Mouse (Mus musculus): ENCODE data around the gene Ndnf.

The Ndnf gene

DNA sequence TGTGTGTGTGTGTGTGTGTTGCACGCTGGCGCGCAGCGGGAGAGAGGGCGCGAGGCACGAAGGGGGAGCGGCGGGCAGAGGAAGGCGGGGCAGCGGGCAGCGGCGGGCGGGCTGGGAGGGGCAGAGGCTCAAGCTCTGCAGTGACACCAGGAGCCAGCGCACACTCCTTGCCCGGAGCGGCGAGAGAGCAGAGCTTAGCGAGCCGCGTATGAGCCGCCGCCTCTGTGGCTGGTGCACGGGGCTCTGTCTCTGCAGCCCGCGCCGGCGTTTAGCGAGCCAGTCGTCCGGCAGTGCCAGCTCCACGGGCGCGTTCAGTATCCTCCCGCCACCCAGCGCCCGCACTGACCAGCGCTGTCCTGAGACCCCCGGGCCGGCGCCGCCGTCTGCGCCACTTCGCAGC lies at the start of gene Ndnf:
Ndnf (plus strand) TSS at position 140 of the 400 bp plus-strand sequence.
- DNase-seq (ENCODE audit: low spot score) = peak; percentile 77

DNA sequence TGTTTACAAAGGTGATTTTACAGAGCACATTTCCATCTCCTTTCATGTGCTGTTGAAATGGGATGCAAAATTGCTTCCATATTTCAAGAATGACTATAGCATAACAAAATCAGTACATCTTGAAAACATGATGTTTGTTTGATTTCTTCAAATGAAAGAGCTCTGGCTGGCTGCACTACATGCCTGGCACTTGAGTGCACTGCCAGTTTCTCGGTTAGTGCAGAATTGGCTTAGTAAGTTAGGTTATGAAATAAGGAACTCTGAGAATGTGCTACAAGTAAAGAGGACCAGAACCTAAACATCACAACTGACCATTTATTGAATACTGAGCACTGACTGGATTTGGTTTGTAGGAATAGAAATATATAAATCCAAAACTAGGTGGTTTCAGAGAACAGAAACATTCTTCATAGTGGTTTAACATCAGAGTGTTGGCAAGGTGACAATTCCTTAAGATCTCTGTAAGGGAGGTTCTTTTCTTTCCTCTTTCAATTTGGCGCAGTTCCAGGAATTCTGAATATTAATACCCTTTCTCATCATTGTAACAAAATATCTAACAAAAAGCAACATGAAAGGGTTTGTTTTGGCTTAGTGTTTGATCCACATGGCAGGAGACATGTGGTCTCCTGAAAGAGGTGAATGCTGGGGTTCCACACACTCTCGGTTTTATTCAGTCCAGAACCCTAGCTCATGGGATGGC lies 48.2 kb upstream of the Ndnf start:
- DNase-seq (ENCODE audit: low spot score) = peak; percentile 50

GRCm38 (mm10) chr6:65630578-65630977 lies 40.8 kb upstream of the Ndnf start:
- DNase-seq (ENCODE audit: low spot score) = no peak

DNA sequence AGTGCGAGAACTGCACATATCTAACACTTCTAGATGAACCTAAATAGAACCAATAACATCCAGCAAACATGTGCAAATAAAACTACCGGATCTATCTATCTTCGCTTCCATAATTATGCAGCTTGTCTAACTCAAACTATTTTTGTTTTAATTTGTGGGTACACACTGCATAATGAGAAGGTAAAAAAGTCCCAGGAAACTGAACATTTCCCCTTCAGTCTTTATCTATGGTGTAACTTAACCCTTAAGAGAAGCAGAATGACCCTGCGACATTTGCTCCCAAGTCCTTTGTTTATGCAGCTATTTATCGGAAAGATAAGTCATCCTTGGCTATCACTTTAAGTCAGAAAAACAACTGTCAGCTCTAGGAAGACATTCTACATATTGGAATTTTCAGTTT lies 39.2 kb upstream of the Ndnf start:
- no peak for DNase-seq (ENCODE audit: low spot score)

GRCm38 (mm10) chr6:65642431-65642830 lies 29.0 kb upstream of the Ndnf start:
- DNase-seq (ENCODE audit: low spot score) = no peak

DNA sequence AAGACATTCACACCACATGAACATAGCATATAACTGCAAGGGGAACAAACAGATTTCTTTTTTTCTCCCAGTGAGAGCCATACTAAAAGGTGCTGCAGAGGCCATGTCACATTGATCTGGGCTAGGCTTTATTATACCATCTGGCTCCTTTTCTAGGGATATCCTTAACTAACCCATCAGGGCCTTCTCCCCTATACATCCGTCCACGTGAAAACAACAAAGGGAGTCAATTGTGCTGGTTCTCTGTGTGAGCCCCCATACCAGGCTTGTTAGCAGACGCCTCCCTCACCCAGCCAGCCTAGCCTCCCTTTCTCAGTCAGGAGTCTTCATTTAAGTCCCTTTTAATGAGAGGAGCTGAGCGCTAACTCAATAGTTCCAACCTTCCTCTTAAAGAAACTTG lies 27.3 kb upstream of the Ndnf start:
- no peak for DNase-seq (ENCODE audit: low spot score)

DNA sequence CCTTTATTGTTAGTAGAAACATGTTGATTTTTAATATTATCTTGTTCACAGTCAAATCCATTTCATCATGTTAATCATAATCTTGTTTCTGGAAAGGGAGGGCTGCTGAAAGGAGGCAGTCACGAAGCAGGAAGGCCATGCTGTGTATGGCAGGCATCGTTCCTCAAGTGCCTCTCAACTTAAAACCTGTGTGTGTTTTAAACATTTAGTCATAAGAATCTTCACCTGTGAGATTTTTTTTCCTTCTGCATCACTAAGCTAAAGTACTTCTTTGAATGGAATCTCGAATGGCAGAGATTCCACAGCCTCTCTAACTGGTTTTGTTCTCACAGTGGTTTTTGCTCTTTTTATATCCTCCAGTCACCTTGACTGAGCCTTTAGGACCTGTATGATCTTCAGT lies 25.0 kb upstream of the Ndnf start:
- no peak for DNase-seq (ENCODE audit: low spot score)

- peak; percentile 19 for DNase-seq (ENCODE audit: low spot score)
Measured at GRCm38 (mm10) chr6:65647731-65648130, 23.7 kb upstream of the Ndnf start.

- DNase-seq (ENCODE audit: low spot score) = no peak
Measured at GRCm38 (mm10) chr6:65651376-65651775, 20.0 kb upstream of the Ndnf start.

GRCm38 (mm10) chr6:65661272-65661671 lies 10.1 kb upstream of the Ndnf start:
- DNase-seq (ENCODE audit: low spot score) = no peak

- no peak for DNase-seq (ENCODE audit: low spot score)
Measured at GRCm38 (mm10) chr6:65662050-65662449, 9.3 kb upstream of the Ndnf start.

GRCm38 (mm10) chr6:65663990-65664389 lies 7.4 kb upstream of the Ndnf start:
- DNase-seq (ENCODE audit: low spot score) = no peak

- DNase-seq (ENCODE audit: low spot score) = no peak
Measured at GRCm38 (mm10) chr6:65666295-65666694, 5.1 kb upstream of the Ndnf start.

DNA sequence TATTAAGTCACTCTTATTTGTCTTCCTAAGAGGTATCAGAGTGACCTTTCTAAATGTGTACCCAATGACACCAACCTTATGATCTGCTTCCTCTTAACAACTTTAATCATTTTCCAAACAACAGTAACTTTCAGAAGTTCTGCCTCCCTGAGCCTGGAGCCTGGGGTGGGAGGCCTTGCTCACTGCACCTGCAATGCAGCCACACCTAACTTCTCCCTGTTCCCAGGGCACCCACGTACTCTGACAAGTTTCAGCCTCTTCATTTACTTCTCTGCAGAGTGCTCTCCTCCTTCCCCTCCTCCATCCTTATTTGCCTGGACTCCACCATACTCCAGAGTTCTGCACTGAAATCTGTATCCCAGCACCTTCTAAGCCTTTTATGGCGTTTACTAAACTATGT lies 1.4 kb upstream of the Ndnf start:
- DNase-seq (ENCODE audit: low spot score) = no peak

DNA sequence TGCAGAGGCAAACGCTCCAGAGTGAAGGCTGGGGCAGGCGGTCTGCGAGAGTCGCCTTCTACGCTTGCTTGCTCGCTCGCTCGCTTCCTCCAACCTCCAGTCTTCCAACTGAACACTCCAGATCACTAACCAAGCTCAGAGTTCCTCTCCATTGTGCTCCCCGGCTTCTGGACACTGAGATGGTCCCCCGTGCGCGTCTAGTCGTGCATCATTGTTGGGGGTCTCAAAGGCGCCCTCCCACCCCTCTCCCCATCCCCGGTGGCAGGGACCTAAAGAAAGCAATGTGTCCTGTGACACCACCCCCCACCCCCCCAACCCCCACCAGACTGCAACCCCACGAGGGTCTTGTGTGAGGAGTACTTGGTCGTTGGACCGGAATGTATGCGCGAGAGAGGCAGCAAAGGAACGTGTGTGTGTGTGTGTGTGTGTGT lies 394 bp upstream of the Ndnf start:
- DNase-seq (ENCODE audit: low spot score) = no peak

DNA sequence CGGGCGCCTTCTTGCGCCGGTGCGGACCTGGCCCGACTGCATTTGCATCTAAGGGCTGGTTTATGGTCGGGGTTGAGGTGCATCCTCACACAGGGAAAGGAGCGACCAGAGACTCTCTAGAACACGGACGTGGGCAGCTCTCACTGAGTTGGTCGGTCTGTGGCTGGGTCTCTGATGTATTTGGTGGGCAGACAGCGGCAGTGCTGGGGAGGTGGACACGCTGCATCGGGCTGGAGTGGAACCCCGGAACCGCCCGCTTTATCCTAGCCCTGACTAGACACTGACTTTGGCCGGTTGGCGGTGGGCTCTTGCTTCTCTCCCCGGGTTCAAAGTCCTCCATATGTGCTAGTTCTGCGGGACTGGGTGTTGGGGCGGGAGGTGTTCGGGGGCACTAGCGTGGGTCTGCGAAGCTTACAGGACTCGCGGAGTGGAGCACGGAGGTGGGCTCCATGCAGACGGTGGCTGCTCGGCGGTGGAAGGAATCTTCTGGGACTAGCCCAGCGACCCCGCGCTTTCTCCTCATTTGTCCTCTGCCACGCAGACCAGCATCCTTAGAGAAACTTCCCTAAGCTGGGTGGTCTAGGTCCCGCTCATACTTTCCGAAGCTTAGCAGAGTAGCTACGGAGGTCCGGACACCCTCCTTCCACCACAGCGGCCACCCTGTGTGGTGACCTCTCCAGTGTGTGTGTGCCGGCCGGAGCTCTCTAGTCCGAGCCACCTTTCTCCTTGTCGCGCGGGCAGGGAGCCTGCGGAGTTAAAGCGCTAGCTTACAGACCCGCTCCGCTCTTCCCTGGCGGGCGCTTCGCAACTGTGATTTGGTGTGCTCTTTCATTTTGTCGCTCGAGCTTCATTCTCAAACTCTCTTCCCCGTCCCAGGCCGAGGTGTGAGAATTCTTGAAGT lies 991 bp downstream of the Ndnf start:
- peak; percentile 16 for DNase-seq (ENCODE audit: low spot score)

DNA sequence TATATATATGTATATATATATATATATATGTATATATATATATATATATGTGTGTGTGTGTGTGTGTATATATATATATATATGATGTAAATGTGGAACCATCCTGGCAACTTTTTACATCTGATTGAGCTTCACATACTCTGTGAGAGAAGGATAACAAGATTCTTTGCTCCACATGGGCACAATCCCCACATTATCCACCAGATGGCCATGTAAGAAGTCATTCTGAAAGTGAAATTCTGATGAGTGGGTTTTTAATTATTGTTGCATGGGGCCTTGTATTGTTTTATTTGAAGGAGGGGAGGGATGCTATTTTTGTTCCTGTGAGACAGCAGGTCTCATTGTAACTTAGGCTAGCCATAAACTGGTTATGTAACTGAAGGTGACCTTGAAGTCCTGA lies 22.5 kb downstream of the Ndnf start:
- no peak for DNase-seq (ENCODE audit: low spot score)

GRCm38 (mm10) chr6:65720676-65721075 lies 49.3 kb downstream of the Ndnf start:
- DNase-seq (ENCODE audit: low spot score) = no peak

DNA sequence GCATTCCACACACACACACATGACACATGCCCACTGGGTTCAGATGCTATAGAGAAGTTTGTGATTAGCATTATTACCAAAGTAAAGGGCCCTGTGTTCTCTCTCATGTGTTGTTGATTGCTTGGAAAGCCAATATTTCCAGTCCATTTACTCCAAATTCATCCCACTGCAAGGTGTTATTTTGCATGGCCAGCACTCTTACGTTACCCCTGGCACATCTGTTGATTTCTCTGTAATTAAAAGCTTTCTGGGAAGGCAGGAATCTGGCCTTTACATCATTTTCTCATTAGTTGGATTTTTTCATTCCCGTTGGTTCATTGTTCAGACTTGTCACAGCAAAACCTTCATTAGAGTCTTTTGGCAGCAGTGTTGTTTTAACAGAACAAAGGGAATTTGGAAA lies 54.3 kb downstream of the Ndnf start:
- DNase-seq (ENCODE audit: low spot score) = no peak

GRCm38 (mm10) chr6:65728261-65728660 lies 56.9 kb downstream of the Ndnf start:
- no peak for DNase-seq (ENCODE audit: low spot score)

GRCm38 (mm10) chr6:65739442-65739841 lies 68.1 kb downstream of the Ndnf start:
- no peak for DNase-seq (ENCODE audit: low spot score)

GRCm38 (mm10) chr6:65743144-65743870 lies 71.9 kb downstream of the Ndnf start:
- DNase-seq (ENCODE audit: low spot score) = no peak

DNA sequence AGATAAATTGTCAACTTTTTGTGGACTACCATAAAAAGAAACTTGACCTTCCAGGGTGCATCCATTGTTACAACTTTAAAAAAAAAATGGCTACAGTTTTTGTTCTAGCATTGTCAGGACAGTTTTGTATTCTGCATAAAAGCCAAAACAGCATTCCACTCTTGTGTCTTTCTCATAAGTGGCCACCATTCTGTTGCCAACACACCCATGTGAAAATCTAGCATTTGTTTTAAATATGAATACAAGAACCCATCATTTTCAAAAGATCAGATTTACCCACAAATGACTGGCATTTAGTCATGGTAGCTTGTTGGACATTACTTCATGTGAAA lies 72.4 kb downstream of the Ndnf start:
- no peak for DNase-seq (ENCODE audit: low spot score)
